Mouse (Mus musculus) CH12.LX (cell line): ENCODE data around the gene Ern1. TPM values are rescaled to one million over a fixed set of nuclear protein-coding genes. Genes with fewer than 3 reads are reported as not detected.

ENCODE experiments used
- DNase-seq: peaks from one replicate; pipeline ENCODE4 v3.0.0-alpha.2; 2013; ENCODE audit errors: extremely low read depth
- H3K27ac ChIP-seq: 2 replicates; pipeline ENCODE4 v1.5.1; 2012; ENCODE audit warnings: low read depth, mild to moderate bottlenecking, control low read depth, moderate library complexity; ENCODE audit not compliant: insufficient read depth
- H3K27me3 ChIP-seq: replicated peaks from 2 replicates; pipeline ENCODE3; 2012; ENCODE audit warnings: inconsistent platforms
- H3K36me3 ChIP-seq, 2 experiments: replicated peaks in 1 of 2; 2 replicates each; pipeline versions ENCODE3 to v1.6.1; 2012; ENCODE audit warnings: inconsistent platforms in 1 of 2, low read length in 1 of 2, mild to moderate bottlenecking in 1 of 2, mixed read lengths in 1 of 2, moderate library complexity in 1 of 2; ENCODE audit not compliant: control insufficient read depth in 1 of 2, insufficient read depth in 1 of 2
- H3K4me1 ChIP-seq, 2 experiments: 2 replicates each; pipeline ENCODE4 v1.6.1; 2012; ENCODE audit warnings: inconsistent platforms in 1 of 2, moderate library complexity in 1 of 2; ENCODE audit not compliant: insufficient read depth in 2 of 2, control insufficient read depth in 1 of 2
- H3K4me2 ChIP-seq: 2 replicates; pipeline ENCODE4 v1.6.1; 2012; ENCODE audit warnings: low read depth, mild to moderate bottlenecking, control low read depth; ENCODE audit not compliant: poor library complexity, insufficient read depth, severe bottlenecking
- H3K4me3 ChIP-seq, 3 experiments: fragments of 150-350 bp in 1 of 3; sonication (generic) in 1 of 3; replicated peaks in 1 of 3; 2 replicates each; pipeline versions ENCODE3 to v1.5.1; 2011 to 2012; ENCODE audit warnings: low read depth in 2 of 3, low read length in 2 of 3, mild to moderate bottlenecking in 2 of 3, moderate library complexity in 2 of 3, control low read depth in 1 of 3, improper control_type of control experiment in 1 of 3, inconsistent platforms in 1 of 3, mixed read lengths in 1 of 3; ENCODE audit not compliant: poor library complexity in 1 of 3
- H3K79me2 ChIP-seq: replicated peaks from 2 replicates; pipeline ENCODE4 v1.6.1; 2012; ENCODE audit warnings: mild to moderate bottlenecking, moderate library complexity; ENCODE audit not compliant: control insufficient read depth, poor library complexity, insufficient read depth, severe bottlenecking; ENCODE audit errors: extremely low read depth
- H3K9ac ChIP-seq: 2 replicates; pipeline ENCODE4 v1.6.1; 2012; ENCODE audit warnings: low read depth, mild to moderate bottlenecking, control low read depth, moderate library complexity; ENCODE audit not compliant: insufficient read depth
- H3K9me3 ChIP-seq: replicated peaks from 2 replicates; pipeline ENCODE3; 2012; ENCODE audit warnings: low read length, inconsistent platforms, mixed read lengths
- CHD1 ChIP-seq: IDR thresholded peaks from 2 replicates; pipeline ENCODE4 v1.6.1; 2012; ENCODE audit warnings: low read depth, low read length, improper control_type of control experiment, inconsistent platforms
- CHD2 ChIP-seq: IDR thresholded peaks from 2 replicates; pipeline ENCODE4 v1.6.1; 2011; ENCODE audit warnings: low read length, improper control_type of control experiment
- CTCF ChIP-seq, 2 experiments: IDR thresholded peaks in 1 of 2; conservative IDR thresholded peaks in 1 of 2; 2 replicates each; pipeline ENCODE4 v1.5.1; 2011 to 2012; ENCODE audit warnings: low read depth in 2 of 2, low read length in 2 of 2, improper control_type of control experiment in 1 of 2, inconsistent platforms in 1 of 2, mild to moderate bottlenecking in 1 of 2, moderate library complexity in 1 of 2
- E2F4 ChIP-seq: IDR thresholded peaks from 2 replicates; pipeline ENCODE4 v1.6.1; 2011; ENCODE audit warnings: low read depth, low read length, improper control_type of control experiment; ENCODE audit not compliant: insufficient replicate concordance
- ELF1 ChIP-seq: IDR thresholded peaks from 2 replicates; pipeline ENCODE4 v1.6.1; 2014; ENCODE audit warnings: low read depth, mild to moderate bottlenecking, inconsistent platforms, low read length, improper control_type of control experiment
- EP300 ChIP-seq: IDR thresholded peaks from 2 replicates; pipeline ENCODE4 v1.6.1; 2011; ENCODE audit warnings: low read length, improper control_type of control experiment
- IRF4 ChIP-seq: IDR thresholded peaks from 2 replicates; pipeline ENCODE4 v1.6.1; 2014; ENCODE audit warnings: low read depth, mild to moderate bottlenecking, inconsistent platforms, low read length, improper control_type of control experiment
- JUN ChIP-seq: IDR thresholded peaks from 2 replicates; pipeline ENCODE4 v1.6.1; 2011; ENCODE audit warnings: low read depth, mild to moderate bottlenecking, low read length, improper control_type of control experiment, moderate library complexity; ENCODE audit not compliant: insufficient read depth
- MAX ChIP-seq: IDR thresholded peaks from 2 replicates; pipeline ENCODE4 v1.6.1; 2011; ENCODE audit warnings: low read length, improper control_type of control experiment
- MYC ChIP-seq: IDR thresholded peaks from 2 replicates; pipeline ENCODE4 v1.6.1; 2011; ENCODE audit warnings: low read depth, mild to moderate bottlenecking, improper control_type of control experiment, low read length
- PAX5 ChIP-seq: IDR thresholded peaks from 2 replicates; pipeline ENCODE4 v1.6.1; 2012; ENCODE audit warnings: low read length, inconsistent platforms, mixed read lengths
- POLR2A ChIP-seq: IDR thresholded peaks from 2 replicates; pipeline ENCODE4 v1.6.1; 2011; ENCODE audit warnings: low read depth, mild to moderate bottlenecking, improper control_type of control experiment, low read length
- RCOR1 ChIP-seq: conservative IDR thresholded peaks from 2 replicates; pipeline ENCODE4 v1.6.1; 2012; ENCODE audit warnings: low read depth, mild to moderate bottlenecking, inconsistent platforms, low read length, improper control_type of control experiment
- SIN3A ChIP-seq: IDR thresholded peaks from 2 replicates; pipeline ENCODE4 v1.6.1; 2012; ENCODE audit warnings: low read length, improper control_type of control experiment, inconsistent platforms
- SMC3 ChIP-seq: IDR thresholded peaks from 2 replicates; pipeline ENCODE4 v1.6.1; 2011; ENCODE audit warnings: low read depth, low read length, improper control_type of control experiment
- TBP ChIP-seq: conservative IDR thresholded peaks from 2 replicates; pipeline ENCODE4 v1.6.1; 2011; ENCODE audit warnings: low read depth, low read length, improper control_type of control experiment
- UBTF ChIP-seq: IDR thresholded peaks from 2 replicates; pipeline ENCODE4 v1.6.1; 2012; ENCODE audit warnings: low read depth, mild to moderate bottlenecking, inconsistent platforms, low read length, improper control_type of control experiment, moderate library complexity
- USF1 ChIP-seq: IDR thresholded peaks from 2 replicates; pipeline ENCODE4 v1.6.1; 2014; ENCODE audit warnings: low read depth, mild to moderate bottlenecking, inconsistent platforms, low read length, improper control_type of control experiment
- USF2 ChIP-seq: conservative IDR thresholded peaks from 2 replicates; pipeline ENCODE4 v1.6.1; 2011; ENCODE audit warnings: low read depth, low read length, improper control_type of control experiment
- ZC3H11A ChIP-seq: IDR thresholded peaks from 2 replicates; pipeline ENCODE4 v1.6.1; 2012; ENCODE audit warnings: low read depth, mild to moderate bottlenecking, inconsistent platforms, low read length, improper control_type of control experiment
- ZKSCAN1 ChIP-seq: IDR thresholded peaks from 2 replicates; pipeline ENCODE4 v1.6.1; 2012; ENCODE audit warnings: low read depth, inconsistent platforms, low read length, improper control_type of control experiment, borderline replicate concordance
- ZMIZ1 ChIP-seq: IDR thresholded peaks from 2 replicates; pipeline ENCODE4 v1.6.1; 2012; ENCODE audit warnings: low read depth, mild to moderate bottlenecking, inconsistent platforms, low read length, improper control_type of control experiment
- ZNF384 ChIP-seq: IDR thresholded peaks from 2 replicates; pipeline ENCODE4 v1.6.1; 2012; ENCODE audit warnings: low read depth, low read length, improper control_type of control experiment, inconsistent platforms
- dilution Hi-C: fragments of 300-500 bp; cut with MboI; formaldehyde crosslinking; loops from 2 replicates; pipeline ENCODE4 v1.14.3; 2020; ENCODE audit warnings: low sequenced_read_pairs; ENCODE audit not compliant: extremely low pct_unique_long_range_greater_than_20kb, extremely low pct_ligation_motif_present
- in situ Hi-C: fragments of 300-500 bp; cut with MboI; formaldehyde crosslinking; loops from 3 replicates; pipeline ENCODE4 v1.14.3; 2019; ENCODE audit warnings: low sequenced_read_pairs, low pct_ligation_motif_present, low pct_unique_long_range_greater_than_20kb, mixed read lengths
- polyA plus RNA-seq: library from polyadenylated mRNA; unstranded; fragments of >175 nt; gene quantifications from 2 replicates; pipeline ENCODE4 v1.2.1, GENCODE M21; 2012; ENCODE audit warnings: low read depth; ENCODE audit not compliant: insufficient read length
- total RNA-seq, 2 experiments: library from RNA; depleted of rRNA; stranded (reverse); fragments of 300-350 nt in 1 of 2; fragments of >200 nt in 1 of 2; gene quantifications; 2 replicates each; pipeline ENCODE4 v1.2.3; 2012 to 2014

Gene Ern1
- total and polyA plus RNA-seq, 3 experiments, result 3.0 to 21.7 (median 7.7) TPM

DNA sequence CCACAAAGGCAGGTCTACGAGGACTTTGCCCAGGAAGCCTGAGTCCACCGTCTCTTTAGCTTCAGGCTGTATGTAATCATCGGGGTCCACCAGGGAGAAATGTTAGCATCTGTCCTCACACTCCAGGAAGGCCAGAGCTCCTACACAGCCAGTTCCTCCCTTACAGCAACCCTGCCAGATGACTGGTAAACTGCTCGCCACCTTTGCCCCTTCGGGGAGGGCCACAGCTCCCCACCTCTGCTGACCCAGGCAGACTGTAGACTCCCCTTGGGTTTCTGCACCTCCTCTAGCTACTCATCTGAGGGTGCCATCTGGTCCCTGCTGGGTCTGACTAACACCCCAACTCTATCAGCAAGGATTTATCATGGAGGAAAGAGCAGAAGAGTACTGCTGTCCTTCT, 42.1 kb upstream of the Ern1 start:
- TF ChIP-seq CHD1 (no peak), USF1 (no peak), ZC3H11A (no peak), TBP (no peak), ZMIZ1 (no peak), CHD2 (no peak), E2F4 (no peak), MYC (no peak), JUN (no peak), SIN3A (no peak), SMC3 (no peak), CTCF (conservative IDR thresholded peaks at IDR 0.05 in 1 of 2, IDR thresholded peaks at IDR 0.05 in 1 of 2; ENCODE audit: low read depth in 2 of 2, low read length in 2 of 2) (no peak), IRF4 (no peak)
- H3K27me3 ChIP-seq, result no peaks in the 10 kb centered on the region
- H3K36me3 ChIP-seq, result peaks cover 0 to 22% of the 10 kb centered on the region in 2 experiments
- peaks cover 0 to 12% of the 10 kb centered on the region in 2 experiments; a peak in 2 of 4 replicates for H3K4me1 ChIP-seq
- no peak overlapping the region for H3K9ac ChIP-seq
- no peak overlapping the region for H3K4me3 ChIP-seq
- dilution Hi-C loops (no loop called here), in situ Hi-C loops (no loop called here)
- no peak overlapping the region for H3K27ac ChIP-seq
- DNase-seq, result no peak
- H3K4me2 ChIP-seq, result no peak overlapping the region
- no peaks in the 10 kb centered on the region for H3K9me3 ChIP-seq
- H3K79me2 ChIP-seq, result no peaks in the 10 kb centered on the region

DNA sequence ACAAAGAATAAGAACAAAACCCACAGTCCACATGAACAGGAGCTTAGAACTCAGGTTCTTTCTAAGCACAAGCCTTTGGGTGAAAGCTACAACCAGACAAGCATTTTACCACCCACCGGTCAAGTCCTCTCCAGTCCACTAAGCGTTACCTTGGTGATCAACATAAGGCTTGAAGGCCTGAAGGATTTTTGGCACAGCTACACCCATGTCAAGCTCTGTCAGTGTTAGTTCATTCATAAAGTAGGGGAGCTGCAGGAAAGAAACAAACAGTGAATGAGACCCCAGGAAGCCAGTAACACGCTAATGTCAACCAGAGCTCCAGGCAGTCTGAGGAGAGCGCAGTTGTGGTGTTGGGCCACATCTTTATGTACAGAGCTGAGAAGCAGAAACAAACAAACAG, 41.5 kb upstream of the Ern1 start:
- Histone ChIP-seq H3K4me1 (peaks cover 0 to 8% of the 10 kb centered on the region in 2 experiments; a peak in 2 of 4 replicates), H3K4me3 (no peak overlapping the region), H3K9ac (no peak overlapping the region), H3K4me2 (no peak overlapping the region)
- DNase-seq, result no peak
- TF ChIP-seq RCOR1 (no peak), USF2 (no peak), UBTF (no peak), PAX5 (no peak), ELF1 (no peak), ZNF384 (no peak), TBP (no peak), EP300 (no peak), ZKSCAN1 (no peak), POLR2A (no peak), ZMIZ1 (no peak), CHD2 (no peak), MAX (no peak)
- TF ChIP-seq, all 38 proteins: peak for 0
- H3K36me3 ChIP-seq, result peaks cover 0 to 21% of the 10 kb centered on the region in 2 experiments
- no peaks in the 10 kb centered on the region for H3K27me3 ChIP-seq
- H3K27ac ChIP-seq, result no peak overlapping the region
- in situ Hi-C loops, result no loop called here
- dilution Hi-C loops, result no loop called here
- H3K79me2 ChIP-seq, result no peaks in the 10 kb centered on the region
- H3K9me3 ChIP-seq, result no peaks in the 10 kb centered on the region
